Mouse (Mus musculus): Measurements from ENCODE around the gene Ascc2.

Ascc2 gene

DNA sequence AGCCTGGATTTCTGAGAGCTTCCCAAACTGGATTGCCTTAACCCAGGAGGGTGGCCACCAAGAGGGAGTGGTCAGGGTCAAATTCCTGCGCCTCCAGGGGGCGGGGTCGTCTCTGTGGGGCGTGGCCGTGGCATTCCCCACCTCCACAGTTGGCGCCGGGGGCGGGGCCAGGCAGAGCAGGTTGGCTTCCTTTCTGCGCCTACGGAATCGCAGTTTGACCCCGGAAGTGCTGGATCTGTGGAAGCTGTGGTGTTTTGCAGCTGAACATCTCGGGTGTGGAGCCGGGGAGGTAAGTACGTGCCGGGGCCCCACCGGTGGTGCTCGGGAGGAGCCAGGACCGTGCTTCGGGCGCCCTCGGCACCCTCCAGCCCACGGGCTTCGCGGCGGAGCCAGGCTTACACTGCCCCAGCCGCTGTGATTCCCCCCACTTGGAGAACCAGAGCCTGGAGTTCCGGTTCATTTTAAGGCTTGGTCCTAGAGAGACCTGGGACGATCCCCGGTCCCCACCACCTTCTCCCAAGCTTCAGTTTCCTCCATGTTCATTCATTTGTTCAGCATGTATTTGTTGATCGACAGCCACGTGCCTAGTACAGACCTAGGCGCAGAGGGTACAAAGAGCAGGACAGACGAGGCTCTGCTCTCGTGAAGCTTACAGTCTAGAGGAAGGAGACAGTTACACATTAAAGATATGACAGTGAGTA lies at the start of gene Ascc2:
TSS of gene Ascc2 (plus strand) at position 214 of the 701 bp plus-strand sequence.
- in situ Hi-C loops (cut with MboI, MseI), result no loop called here

- in situ Hi-C loops (cut with MboI, MseI), result no loop called here
Measured at GRCm38 (mm10) chr11:4591811-4592210, 45.7 kb upstream of the Ascc2 start.

DNA sequence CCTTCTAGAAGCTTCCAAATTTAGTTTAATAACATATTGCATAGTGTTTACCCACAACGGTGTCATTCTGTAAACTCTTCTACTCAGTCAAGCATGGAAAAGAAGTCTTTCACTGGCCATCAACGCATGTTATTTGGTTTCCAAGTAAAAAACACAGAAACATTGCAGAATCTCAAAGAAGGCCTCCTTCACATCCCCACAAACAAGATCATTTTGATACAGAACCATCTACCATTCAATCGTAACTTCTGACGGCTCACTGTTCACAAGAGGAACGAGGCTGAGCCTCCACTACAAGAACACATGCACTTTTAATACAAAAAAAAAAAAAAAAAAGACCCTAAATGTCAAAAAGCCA lies 44.1 kb upstream of the Ascc2 start:
- in situ Hi-C loops (cut with MboI, MseI), result no loop called here

DNA sequence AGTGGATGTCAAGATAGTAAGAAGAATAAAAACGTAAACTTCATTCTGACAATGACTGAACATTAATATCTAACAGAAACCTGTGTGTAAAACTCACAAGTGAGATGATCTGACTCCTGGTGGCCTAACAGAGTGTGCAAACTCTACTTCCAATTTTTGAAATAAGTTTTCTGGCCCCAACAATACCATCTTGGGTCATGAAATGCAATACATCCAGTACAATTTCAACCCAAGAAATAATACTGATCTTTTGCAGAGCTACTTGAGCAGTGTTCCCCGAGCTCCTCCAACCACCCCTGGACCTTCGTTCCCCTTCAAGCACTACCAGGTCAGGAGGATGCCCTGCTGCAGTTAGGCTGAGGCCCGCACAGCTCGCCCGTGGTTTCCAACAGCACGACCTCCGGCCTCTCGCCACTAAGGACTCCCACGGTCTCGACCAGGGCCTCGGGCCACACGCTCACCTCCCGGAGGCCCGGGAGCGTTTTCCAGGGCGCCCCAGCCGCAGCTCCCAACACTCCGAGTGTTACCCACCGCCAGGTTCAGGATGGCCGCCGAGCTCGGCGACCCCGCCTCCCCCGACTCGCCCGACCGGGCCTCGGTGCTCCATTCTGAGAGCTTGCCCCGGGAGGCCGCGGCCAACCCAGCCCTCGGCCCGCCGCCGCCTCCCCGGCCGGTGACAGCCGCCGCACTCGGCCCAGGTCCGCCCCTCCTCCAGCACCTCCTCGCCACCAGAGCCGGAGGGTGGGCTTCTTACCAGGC lies 43.5 kb upstream of the Ascc2 start:
- in situ Hi-C loops (cut with MboI, MseI), result no loop called here

GRCm38 (mm10) chr11:4594608-4595500 lies 42.7 kb upstream of the Ascc2 start, which contains the start of gene Mtmr3:
Mtmr3 (minus strand) TSS chr11:4594863.
- in situ Hi-C loops (cut with MboI, MseI), result no loop called here

- in situ Hi-C loops (cut with MboI, MseI), result no loop called here
Measured at GRCm38 (mm10) chr11:4598411-4598810, 39.1 kb upstream of the Ascc2 start.

DNA sequence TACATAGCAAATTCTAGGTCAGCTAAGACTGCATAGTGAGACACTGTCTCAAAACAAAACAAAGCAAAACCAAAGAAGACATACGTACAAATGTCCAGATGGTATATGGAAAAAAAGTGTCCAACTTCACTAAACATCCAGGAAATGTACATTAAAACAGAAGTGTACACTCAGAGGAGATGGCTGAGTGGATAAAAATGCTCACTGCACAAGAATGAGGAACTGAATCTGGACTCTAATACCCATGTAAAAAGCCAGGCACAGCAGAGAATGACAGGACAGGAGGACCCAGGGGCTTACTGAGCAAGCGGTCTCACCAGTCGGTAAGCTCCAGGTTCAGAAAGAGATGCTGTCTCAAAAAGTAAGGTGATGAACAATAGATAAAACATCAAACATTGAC lies 37.6 kb upstream of the Ascc2 start:
- in situ Hi-C loops (cut with MboI, MseI), result no loop called here

GRCm38 (mm10) chr11:4601890-4602289 lies 35.7 kb upstream of the Ascc2 start:
- in situ Hi-C loops (cut with MboI, MseI), result no loop called here

DNA sequence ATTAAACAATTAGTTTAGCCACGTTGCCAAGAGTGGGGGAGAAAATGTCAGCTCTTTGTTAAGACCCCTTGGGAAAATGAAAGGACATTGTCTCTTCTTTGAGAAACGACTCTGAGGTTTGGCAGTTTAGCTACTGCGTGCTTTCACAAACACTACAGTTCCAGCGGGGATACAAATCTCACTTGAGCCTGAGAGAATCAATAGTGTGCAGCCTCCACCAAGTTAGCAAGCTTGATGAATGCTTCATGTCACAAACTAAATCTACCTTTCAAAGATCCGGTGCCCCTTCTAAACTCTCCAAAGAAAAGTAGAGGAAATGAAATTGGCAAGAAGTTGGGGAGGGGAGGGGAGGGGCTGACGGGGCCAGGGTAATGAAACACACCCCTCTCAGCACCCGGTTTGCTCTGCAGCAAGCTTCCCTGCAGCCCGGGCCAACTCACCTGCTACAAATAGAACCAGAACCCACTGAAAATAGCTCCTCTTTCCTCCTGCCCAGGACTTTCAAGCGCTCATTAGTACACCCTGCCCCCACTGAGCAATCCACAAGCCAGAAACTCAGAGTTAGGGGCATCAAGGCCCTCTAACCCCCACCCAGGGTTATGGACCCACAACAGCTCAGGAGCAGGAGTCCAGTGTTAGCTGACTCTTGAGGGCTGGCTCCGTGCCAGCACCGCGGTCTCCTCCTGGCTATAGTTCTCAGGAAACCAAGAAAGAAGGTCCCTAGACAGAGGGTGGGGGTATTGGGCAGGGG lies 34.7 kb upstream of the Ascc2 start:
- in situ Hi-C loops (cut with MboI, MseI), result no loop called here

GRCm38 (mm10) chr11:4604441-4604840 lies 33.1 kb upstream of the Ascc2 start:
- in situ Hi-C loops (cut with MboI, MseI), result no loop called here

DNA sequence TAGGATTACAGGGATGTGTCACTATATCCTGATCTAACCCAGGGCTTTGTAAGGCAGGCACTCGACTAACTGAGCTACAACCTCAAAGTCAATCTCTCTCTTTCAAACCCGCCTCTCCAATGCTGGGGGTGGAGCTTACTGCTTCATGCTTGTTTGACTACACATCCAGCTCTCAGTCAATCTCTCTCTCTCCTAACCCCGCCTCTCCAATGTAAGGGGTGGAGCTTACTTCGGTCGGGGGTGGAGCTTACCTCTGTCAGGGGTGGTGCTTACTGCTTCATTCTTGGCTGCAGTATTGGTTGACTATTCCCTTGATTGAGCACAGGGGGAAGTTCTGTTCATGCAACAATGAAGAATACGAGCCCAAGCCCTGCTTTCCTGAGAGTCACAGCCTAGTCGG lies 32.1 kb upstream of the Ascc2 start:
- in situ Hi-C loops (cut with MboI, MseI), result no loop called here

DNA sequence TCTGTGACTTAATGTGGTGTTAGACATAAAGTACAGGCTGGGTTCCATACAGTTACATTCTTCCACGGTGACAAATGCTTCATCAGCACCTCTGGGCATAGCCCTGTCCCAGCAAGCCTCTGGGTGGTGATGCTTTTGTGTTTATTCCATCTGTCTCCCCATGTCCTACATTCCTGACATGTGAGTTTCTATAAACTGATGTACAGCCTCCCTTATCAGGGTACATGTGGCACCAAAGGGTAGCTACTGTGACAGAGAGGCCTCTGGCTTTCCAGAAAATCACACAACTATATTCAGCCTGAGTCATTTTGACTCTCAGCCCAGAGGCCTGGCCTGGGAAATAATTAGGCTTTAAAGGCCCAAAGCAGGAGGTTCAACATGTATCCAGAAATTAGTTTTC lies 31.0 kb upstream of the Ascc2 start:
- in situ Hi-C loops (cut with MboI, MseI), result no loop called here

DNA sequence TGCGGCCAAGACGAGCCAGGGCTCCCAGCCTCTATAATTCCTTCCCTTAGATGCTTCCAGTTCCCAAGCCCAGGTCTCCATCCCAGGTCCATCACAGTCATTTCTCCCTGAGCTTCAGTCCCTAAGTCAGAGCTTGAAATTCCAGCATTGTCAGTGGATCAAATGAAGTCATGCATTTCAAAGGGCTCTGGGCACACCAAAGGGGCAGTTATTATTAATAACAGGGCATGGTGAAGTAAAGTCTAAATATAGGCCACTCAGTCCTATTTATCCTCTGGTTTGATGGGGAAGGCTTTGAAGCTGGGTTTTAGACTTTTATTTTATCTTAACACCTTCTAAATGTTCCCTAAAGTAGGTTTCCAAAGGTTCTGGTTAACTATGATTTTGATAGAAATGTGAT lies 25.6 kb upstream of the Ascc2 start:
- in situ Hi-C loops (cut with MboI, MseI), result no loop called here

DNA sequence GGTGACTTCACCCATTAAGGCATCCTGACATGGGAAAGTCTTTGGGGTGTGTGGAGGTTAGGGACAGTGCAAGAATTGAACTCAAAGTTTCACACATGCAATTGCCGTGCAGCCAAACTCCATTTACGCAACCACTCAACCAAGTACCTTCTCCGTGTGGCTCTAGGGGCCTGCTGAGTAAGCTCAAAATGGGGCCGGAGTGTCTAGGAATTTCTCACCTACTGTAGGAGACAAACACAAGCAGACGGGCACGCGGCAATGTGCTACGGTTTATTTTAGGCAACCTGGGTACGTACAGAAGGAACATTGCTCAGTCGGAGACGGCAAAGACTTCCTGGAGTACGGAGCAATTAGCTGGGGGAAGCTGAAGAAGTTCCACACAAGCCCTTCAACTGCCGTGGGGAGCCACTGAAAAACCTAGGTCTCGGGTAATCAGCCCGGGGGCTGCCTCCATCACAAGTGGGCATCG lies 17.5 kb upstream of the Ascc2 start, which contains the start of gene Gm11032:
TSS of gene Gm11032 (plus strand) at position 51 of the 469 bp plus-strand sequence.
- in situ Hi-C loops (cut with MboI, MseI), result no loop called here

DNA sequence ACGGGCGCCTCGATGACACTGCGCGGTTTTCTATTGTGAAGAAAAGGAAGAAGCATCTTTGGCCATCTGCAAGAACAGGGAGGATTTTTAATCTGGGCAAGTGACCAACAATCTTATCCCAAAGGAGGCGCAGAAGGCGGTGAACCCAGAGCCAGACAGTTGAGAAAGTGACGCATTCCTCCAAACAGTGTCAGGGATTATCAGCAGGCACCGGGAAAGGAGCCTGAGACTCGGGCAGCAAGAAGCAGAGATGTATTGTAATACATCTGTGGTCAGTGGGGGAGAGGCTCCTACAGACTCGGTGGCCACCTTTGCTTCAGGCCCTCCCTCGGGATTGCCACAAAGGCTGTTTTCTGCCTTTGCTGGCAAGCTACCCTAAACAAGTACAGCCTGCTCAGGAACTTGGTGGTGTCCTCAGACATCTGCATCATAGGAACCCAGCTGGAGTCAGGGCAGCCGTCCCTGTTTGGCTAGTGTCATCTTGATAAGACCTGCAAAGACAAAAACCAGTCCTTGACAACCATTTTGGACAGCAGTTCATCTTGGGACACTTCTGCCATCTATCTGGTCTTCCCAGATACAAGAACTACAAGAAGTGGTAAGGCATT lies 16.9 kb upstream of the Ascc2 start:
- in situ Hi-C loops (cut with MboI, MseI), result no loop called here

- in situ Hi-C loops (cut with MboI, MseI), result no loop called here
Measured at GRCm38 (mm10) chr11:4621866-4622265, 15.7 kb upstream of the Ascc2 start.

- in situ Hi-C loops (cut with MboI, MseI), result no loop called here
Measured at GRCm38 (mm10) chr11:4622442-4622986, 15.0 kb upstream of the Ascc2 start.

DNA sequence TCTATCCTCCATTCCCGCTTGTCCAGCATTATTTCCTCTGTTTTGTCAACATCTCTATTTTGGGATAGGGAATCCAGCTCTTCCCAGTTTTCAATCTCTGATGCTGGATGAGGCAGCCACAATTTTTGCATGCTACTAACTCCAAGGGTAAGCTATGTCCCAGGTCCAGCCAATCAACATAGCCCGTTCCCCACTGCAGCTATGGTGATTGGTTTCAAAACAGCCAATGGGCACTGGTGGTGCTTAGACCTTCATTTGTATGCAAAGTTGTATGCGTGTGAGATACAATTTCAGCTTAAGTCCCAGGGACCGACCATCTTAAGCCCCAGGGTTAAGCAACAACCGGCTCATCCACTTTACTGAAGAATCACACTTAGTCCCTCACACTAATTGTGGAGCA lies 14.6 kb upstream of the Ascc2 start:
- in situ Hi-C loops (cut with MboI, MseI), result no loop called here

DNA sequence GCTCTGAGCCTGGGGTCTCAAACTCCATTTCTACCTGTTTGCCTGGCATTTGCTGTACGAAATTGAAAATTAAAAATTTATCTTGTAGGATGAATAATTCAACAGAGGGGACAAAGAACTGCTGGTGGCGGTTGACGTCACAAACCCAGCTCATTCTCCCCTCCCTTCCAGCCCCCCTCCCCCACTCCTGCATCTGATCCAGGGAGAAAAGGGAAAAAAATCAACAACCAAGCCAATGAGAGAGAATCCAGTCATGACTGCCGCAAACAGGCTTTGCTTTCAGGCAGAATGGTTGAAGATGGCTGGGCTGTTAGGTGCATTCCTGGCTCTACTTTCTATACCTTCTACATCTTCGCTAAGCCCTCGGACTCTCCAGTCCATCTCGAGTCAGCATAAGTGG lies 11.6 kb upstream of the Ascc2 start:
- in situ Hi-C loops (cut with MboI, MseI), result no loop called here

- in situ Hi-C loops (cut with MboI, MseI), result no loop called here
Measured at GRCm38 (mm10) chr11:4627636-4628035, 9.9 kb upstream of the Ascc2 start.

DNA sequence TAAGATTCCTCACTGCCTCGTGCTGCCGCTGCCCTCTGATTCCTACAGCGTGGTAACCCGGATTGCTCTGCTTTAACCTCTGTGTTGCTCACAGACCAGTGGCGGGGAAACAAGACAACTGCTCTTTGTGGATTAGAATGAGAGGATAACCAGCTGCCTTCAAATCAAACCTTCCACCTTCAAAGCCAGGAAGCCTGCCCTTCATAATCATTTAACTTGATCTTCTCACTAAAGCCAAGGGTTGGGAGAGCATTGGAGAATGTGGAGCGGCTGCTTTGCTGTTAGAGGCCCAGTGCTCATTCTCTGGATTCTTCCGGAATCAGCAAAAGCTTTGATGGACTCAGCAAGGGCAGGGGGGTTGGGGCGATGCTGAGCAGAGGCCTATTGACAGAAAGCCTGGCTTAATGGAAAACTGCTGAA lies 7.7 kb upstream of the Ascc2 start:
- in situ Hi-C loops (cut with MboI, MseI), result no loop called here

All from regulatory T cell (primary cell).